Mouse (Mus musculus): ENCODE data around the gene Obscn. TPM values are rescaled to one million over a fixed set of nuclear protein-coding genes. Genes with fewer than 3 reads are reported as not detected.
A peak's percentile ranks its signal among the peaks of the same experiment; 100 is the strongest.
"Not testable (repeated sequence)": the region's sequence is repeated elsewhere in the genome, so short reads cannot be mapped to it uniquely, and the experiment has no call there.

The Obscn gene
- polyA plus RNA-seq, 1 experiment from 2014 or later: 0.42 TPM

- no peaks in the 10 kb centered on the region for H3K9me3 ChIP-seq
- peak overlapping the region; percentile 96 for H3K9ac ChIP-seq
- ATAC-seq (ENCODE audit: insufficient number of reproducible peaks, insufficient read depth, low FRiP score, low TSS enrichment, low read depth): no peak
- H3K36me3 ChIP-seq: peaks cover 8% of the 10 kb centered on the region
- peak overlapping the region; percentile 84; the same call in 1 of the 2 replicates for H3K4me3 ChIP-seq
- peaks cover 16% of the 10 kb centered on the region for H3K27me3 ChIP-seq
- H3K4me1 ChIP-seq: peaks cover 40% of the 10 kb centered on the region
- peak overlapping the region; percentile 94 for H3K4me2 ChIP-seq
- no peak overlapping the region for H3K27ac ChIP-seq
- WGBS: 81% methylated on average over 5 of the region's 5 CpGs
Measured at GRCm38 (mm10) chr11:58957226-58957914, 178.8 kb downstream of the Obscn start.

- Histone ChIP-seq H3K36me3 (peaks cover 8% of the 10 kb centered on the region), H3K9ac (peak overlapping the region; percentile 96), H3K4me3 (peak overlapping the region; percentile 84), H3K27me3 (peaks cover 15% of the 10 kb centered on the region), H3K4me2 (peak overlapping the region; percentile 94), H3K4me1 (peaks cover 40% of the 10 kb centered on the region), H3K9me3 (no peaks in the 10 kb centered on the region), H3K27ac (peak overlapping the region; percentile 98)
- 22% methylated on average over 8 of the region's 8 CpGs for WGBS
- ATAC-seq (ENCODE audit: insufficient number of reproducible peaks, insufficient read depth, low FRiP score, low TSS enrichment, low read depth): no peak
Measured at GRCm38 (mm10) chr11:58955868-58956257, 180.3 kb downstream of the Obscn start.

- H3K4me1 ChIP-seq: peaks cover 40% of the 10 kb centered on the region
- ATAC-seq (ENCODE audit: insufficient number of reproducible peaks, insufficient read depth, low FRiP score, low TSS enrichment, low read depth): peak; percentile 26; the same call in 1 of the 2 replicates
- H3K9me3 ChIP-seq: no peaks in the 10 kb centered on the region
- peaks cover 8% of the 10 kb centered on the region for H3K36me3 ChIP-seq
- H3K4me3 ChIP-seq: peak overlapping the region; percentile 84
- WGBS: under 1% methylated on average over 20 of the region's 20 CpGs
- H3K27me3 ChIP-seq: peaks cover 20% of the 10 kb centered on the region
- H3K27ac ChIP-seq: peak overlapping the region; percentile 98
- H3K4me2 ChIP-seq: peak overlapping the region; percentile 94
- peak overlapping the region; percentile 96 for H3K9ac ChIP-seq
Measured at GRCm38 (mm10) chr11:58955143-58955867, 180.9 kb downstream of the Obscn start.

GRCm38 (mm10) chr11:58954420-58955142 is 181.6 kb downstream of the Obscn start, which contains the start of the genes Hist3h2a and Trim17:
Hist3h2a (plus strand) TSS chr11:58954685.
Trim17 (plus strand) TSS chr11:58954685.
- Histone ChIP-seq H3K27me3 (peaks cover 24% of the 10 kb centered on the region), H3K4me1 (peaks cover 43% of the 10 kb centered on the region), H3K4me2 (peak within 1 kb of the TSS; percentile 94), H3K36me3 (peaks cover 8% of the 10 kb centered on the region), H3K9me3 (no peaks in the 10 kb centered on the region), H3K27ac (peak within 1 kb of the TSS; percentile 98), H3K9ac (peak within 1 kb of the TSS; percentile 96), H3K4me3 (peak within 1 kb of the TSS; percentile 84)
- peak; percentile 90 for ATAC-seq (ENCODE audit: insufficient number of reproducible peaks, insufficient read depth, low FRiP score, low TSS enrichment, low read depth)
- under 1% methylated on average over 49 of the region's 49 CpGs for WGBS

- WGBS: under 1% methylated on average over 17 of the region's 17 CpGs
- H3K27me3 ChIP-seq: peaks cover 24% of the 10 kb centered on the region
Measured at GRCm38 (mm10) chr11:58954170-58954419, 182.1 kb downstream of the Obscn start.

GRCm38 (mm10) chr11:58953351-58954169 is 182.6 kb downstream of the Obscn start:
- H3K4me2 ChIP-seq: peak overlapping the region; percentile 94
- H3K27me3 ChIP-seq: peaks cover 24% of the 10 kb centered on the region
- peaks cover 40% of the 10 kb centered on the region for H3K4me1 ChIP-seq
- peak overlapping the region; percentile 98 for H3K27ac ChIP-seq
- no peaks in the 10 kb centered on the region for H3K9me3 ChIP-seq
- ATAC-seq (ENCODE audit: insufficient number of reproducible peaks, insufficient read depth, low FRiP score, low TSS enrichment, low read depth): no peak
- peaks cover 8% of the 10 kb centered on the region for H3K36me3 ChIP-seq
- peak overlapping the region; percentile 78 for H3K9ac ChIP-seq
- under 1% methylated on average over 33 of the region's 33 CpGs for WGBS
- peak overlapping the region; percentile 84 for H3K4me3 ChIP-seq

More at GRCm38 (mm10) chr11:58954170-58954419, 182.1 kb downstream of the Obscn start:
- H3K9me3 ChIP-seq; H3K36me3 ChIP-seq; ATAC-seq (ENCODE audit: insufficient number of reproducible peaks, insufficient read depth, low FRiP score, low TSS enrichment, low read depth): not testable (repeated sequence)
- peak overlapping the region; percentile 84 for H3K4me3 ChIP-seq
- H3K4me2 ChIP-seq: peak overlapping the region; percentile 94
- peak overlapping the region; percentile 78 for H3K9ac ChIP-seq
- H3K4me1 ChIP-seq: peaks cover 41% of the 10 kb centered on the region
- peak overlapping the region; percentile 98 for H3K27ac ChIP-seq

- Histone ChIP-seq H3K9me3 (no peaks in the 10 kb centered on the region), H3K4me3 (no peak overlapping the region), H3K9ac (no peak overlapping the region), H3K4me1 (peaks cover 23% of the 10 kb centered on the region), H3K27me3 (peaks cover 26% of the 10 kb centered on the region), H3K36me3 (no peaks in the 10 kb centered on the region), H3K27ac (no peak overlapping the region), H3K4me2 (no peak overlapping the region)
- 57% methylated on average over 5 of the region's 5 CpGs for WGBS
- ATAC-seq (ENCODE audit: insufficient number of reproducible peaks, insufficient read depth, low FRiP score, low TSS enrichment, low read depth): no peak
Measured at GRCm38 (mm10) chr11:58951210-58951609, 185.0 kb downstream of the Obscn start.

- H3K4me3 ChIP-seq: peak overlapping the region; percentile 49
- H3K4me1 ChIP-seq: peaks cover 20% of the 10 kb centered on the region; the same call in 1 of the 2 replicates
- peak overlapping the region; percentile 70 for H3K4me2 ChIP-seq
- peak overlapping the region; percentile 70 for H3K9ac ChIP-seq
- peaks cover 33% of the 10 kb centered on the region for H3K27me3 ChIP-seq
- H3K27ac ChIP-seq: peak overlapping the region; percentile 93
- no peaks in the 10 kb centered on the region for H3K36me3 ChIP-seq
- ATAC-seq (ENCODE audit: insufficient number of reproducible peaks, insufficient read depth, low FRiP score, low TSS enrichment, low read depth): no peak
- 6% methylated on average over 20 of the region's 20 CpGs for WGBS
- H3K9me3 ChIP-seq: no peaks in the 10 kb centered on the region
Measured at GRCm38 (mm10) chr11:58949480-58950431, 186.4 kb downstream of the Obscn start.

GRCm38 (mm10) chr11:58948542-58949479 is 187.4 kb downstream of the Obscn start, which contains the start of gene Hist3h2ba:
Hist3h2ba (plus strand) TSS chr11:58948920.
- WGBS: under 1% methylated on average over 48 of the region's 48 CpGs
- peak; percentile 85 for ATAC-seq (ENCODE audit: insufficient number of reproducible peaks, insufficient read depth, low FRiP score, low TSS enrichment, low read depth)
- peaks cover 38% of the 10 kb centered on the region for H3K27me3 ChIP-seq

More at GRCm38 (mm10) chr11:58948542-58949479, 187.4 kb downstream of the Obscn start, which contains the start of gene Hist3h2ba:
- H3K9me3 ChIP-seq: no peaks in the 10 kb centered on the region
- H3K4me3 ChIP-seq: peak within 1 kb of the TSS; percentile 49
- H3K4me1 ChIP-seq: peaks cover 19% of the 10 kb centered on the region; the same call in 1 of the 2 replicates
- no peaks in the 10 kb centered on the region for H3K36me3 ChIP-seq
- H3K9ac ChIP-seq: peak within 1 kb of the TSS; percentile 70
- H3K27ac ChIP-seq: peak within 1 kb of the TSS; percentile 93
- peak within 1 kb of the TSS; percentile 70 for H3K4me2 ChIP-seq
